Mouse (Mus musculus): ENCODE data around the gene Auts2.

DNA sequence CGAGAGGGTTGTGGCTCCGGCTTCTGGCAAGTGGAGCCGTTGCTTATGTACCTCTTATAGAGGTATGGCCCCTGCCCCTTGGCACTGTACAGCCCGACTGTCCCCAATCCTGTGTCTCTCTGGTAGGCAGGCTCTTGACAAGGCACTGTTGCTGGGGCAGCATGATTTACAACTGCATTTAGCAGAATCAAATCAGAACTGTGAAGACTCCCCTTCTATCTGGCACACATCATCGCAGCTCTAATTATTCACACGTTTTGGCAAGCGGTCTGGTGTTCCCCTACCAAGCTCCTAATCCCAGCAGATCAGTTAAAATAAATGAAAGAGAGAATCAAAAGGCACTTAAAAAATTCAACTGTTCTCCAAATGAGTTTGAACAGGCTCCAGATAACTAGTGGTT is 835.7 kb downstream of the Auts2 start:
- TF ChIP-seq CTCF (IDR thresholded peaks at IDR 0.05; ENCODE audit: low read depth, low read length): no peak
- TF ChIP-seq POLR2A (IDR thresholded peaks at IDR 0.05; ENCODE audit: borderline replicate concordance, low read depth, low read length): no peak

Measured in bone marrow macrophage, adult 2 months (primary cell).